Mouse (Mus musculus): ENCODE results near the gene Mob3c. TPM values are rescaled to one million over a fixed set of nuclear protein-coding genes. Genes with fewer than 3 reads are reported as not detected.

Mob3c gene
- total RNA-seq, 2 experiments from 2014 or later, result 14.9 to 16.7 TPM

- no peak for DNase-seq
Observed at GRCm38 (mm10) chr4:115878828-115879227, 50.9 kb downstream of the Mob3c start.

- DNase-seq, result no peak
Observed at GRCm38 (mm10) chr4:115881183-115881582, 53.3 kb downstream of the Mob3c start.

- DNase-seq, result no peak
Observed at GRCm38 (mm10) chr4:115882195-115882594, 54.3 kb downstream of the Mob3c start.

- DNase-seq, result no peak
Observed at GRCm38 (mm10) chr4:115884022-115884421, 56.1 kb downstream of the Mob3c start, which contains the start of gene Kncn. Gene Kncn, plus strand, starts transcription at chr4:115884400.

Other genes with a start within 250 kb of the Mob3c start
- not detected for gene Cyp4a32, start 227.1 kb upstream of the Mob3c start, total RNA-seq (2021)
- gene Cyp4b1, start 180.4 kb upstream of the Mob3c start, total RNA-seq (2021), result 10 to 100 TPM; 28.1 to 37.1 TPM
- 10 to 100 TPM; 83.1 to 89.1 TPM for gene Efcab14, start 90.3 kb upstream of the Mob3c start, total RNA-seq (2021)
- gene Tex38, start 47.1 kb upstream of the Mob3c start, total RNA-seq (2021), result 1 to 10 TPM; 2.4 to 3.2 TPM
- 10 to 100 TPM; 49.8 to 57.1 TPM for gene Atpaf1, start 43.3 kb upstream of the Mob3c start, total RNA-seq (2021)
- 10 to 100 TPM; 36.3 to 44.5 TPM for gene Mknk1, start 11.1 kb downstream of the Mob3c start, total RNA-seq (2021)
- not detected for gene Kncn, start 56.3 kb downstream of the Mob3c start, total RNA-seq (2021)
- gene 6430628N08Rik, start 62.6 kb downstream of the Mob3c start, total RNA-seq (2021), result not detected
- gene Dmbx1, start 111.8 kb downstream of the Mob3c start, total RNA-seq (2021), result not detected
- 1 to 10 TPM; 2.6 to 3.4 TPM for gene Faah, start 189.8 kb downstream of the Mob3c start, total RNA-seq (2021)
- 10 to 100 TPM; 30.5 to 34.6 TPM for gene Nsun4, start 225.8 kb downstream of the Mob3c start, total RNA-seq (2021)
- 100 to 1,000 TPM; 612 to 614 TPM for gene Uqcrh, start 247.0 kb downstream of the Mob3c start, total RNA-seq (2021)
- gene Lrrc41, start 247.2 kb downstream of the Mob3c start, total RNA-seq (2021), result 10 to 100 TPM; 66.1 to 72.7 TPM